Mouse (Mus musculus) hindbrain, embryonic 16.5 days (tissue): ENCODE measurements at regions not wholly inside any gene's neighbourhood (a gene's known extent, or its start where the extent isn't known, plus 50 kb on each side); places are given as distances from the start of the nearest gene placed in this dataset.

Experiments
- ATAC-seq: fragments of 200-750 bp; cut with Nextera tagmentation; 2 replicates; pipeline ENCODE4 v1.8.0; 2017; ENCODE audit warnings: moderate TSS enrichment, moderate library complexity
- H3K27ac ChIP-seq: fragments of 300-500 bp; sonication (generic); 2 replicates; pipeline ENCODE4 v1.5.1; 2014; ENCODE audit warnings: low read depth, mild to moderate bottlenecking, control low read depth, low read length, moderate library complexity
- H3K27me3 ChIP-seq: fragments of 300-500 bp; sonication (generic); replicated peaks from 2 replicates; pipeline ENCODE4 v1.6.1; 2014; ENCODE audit warnings: low read length; ENCODE audit not compliant: control insufficient read depth, insufficient read depth
- H3K36me3 ChIP-seq: fragments of 300-500 bp; sonication (generic); 2 replicates; pipeline ENCODE4 v1.6.1; 2014; ENCODE audit warnings: mild to moderate bottlenecking, low read length, moderate library complexity, mixed read lengths; ENCODE audit not compliant: control insufficient read depth, insufficient read depth
- H3K4me1 ChIP-seq: fragments of 300-500 bp; sonication (generic); 2 replicates; pipeline ENCODE4 v1.6.1; 2014; ENCODE audit warnings: low read depth, low read length; ENCODE audit not compliant: control insufficient read depth, insufficient read depth
- H3K4me2 ChIP-seq: fragments of 300-500 bp; sonication (generic); 2 replicates; pipeline ENCODE4 v1.6.1; 2014; ENCODE audit warnings: mild to moderate bottlenecking, low read length, control low read depth, moderate library complexity
- H3K4me3 ChIP-seq: fragments of 300-500 bp; sonication (generic); 2 replicates; pipeline ENCODE4 v1.5.1; 2014; ENCODE audit warnings: mild to moderate bottlenecking, low read length, control low read depth, moderate library complexity
- H3K9ac ChIP-seq: fragments of 300-500 bp; sonication (generic); 2 replicates; pipeline ENCODE4 v1.6.1; 2014; ENCODE audit warnings: low read depth, mild to moderate bottlenecking, control low read depth, low read length, moderate library complexity
- H3K9me3 ChIP-seq: fragments of 300-500 bp; sonication (generic); 2 replicates; pipeline ENCODE4 v1.6.1; 2014; ENCODE audit warnings: mild to moderate bottlenecking, low read length, moderate library complexity; ENCODE audit not compliant: control insufficient read depth
- WGBS: fragments of 180-500 bp; shearing (Covaris S2); extraction: QIAGEN DNeasy Blood & Tissue Kit; methylation state at CpG from one replicate; pipeline ENCODE4 v1.1.7; 2014; 5-methylcytosine and 5-hydroxymethylcytosine counted together

- Histone ChIP-seq H3K4me2 (no peak overlapping the region), H3K9me3 (no peaks in the 10 kb centered on the region), H3K4me3 (no peak overlapping the region), H3K4me1 (no peaks in the 10 kb centered on the region), H3K27ac (no peak overlapping the region), H3K36me3 (no peaks in the 10 kb centered on the region), H3K27me3 (no peaks in the 10 kb centered on the region), H3K9ac (no peak overlapping the region)
- ATAC-seq: no peak
- 73% methylated on average over 6 of the region's 6 CpGs for WGBS
These were observed 67.5 kb upstream of the Tcf21 start for GRCm38 (mm10) chr10:22887451-22887850.

- H3K4me1 ChIP-seq: no peaks in the 10 kb centered on the region
- no peak overlapping the region for H3K27ac ChIP-seq
- H3K36me3 ChIP-seq: no peaks in the 10 kb centered on the region
- no peak overlapping the region for H3K4me3 ChIP-seq
- 36% methylated on average over 4 of the region's 4 CpGs for WGBS
- H3K9me3 ChIP-seq: no peaks in the 10 kb centered on the region
- ATAC-seq: no peak
- H3K27me3 ChIP-seq: no peaks in the 10 kb centered on the region
- no peak overlapping the region for H3K4me2 ChIP-seq
- no peak overlapping the region for H3K9ac ChIP-seq
These were observed 59.7 kb upstream of the Tcf21 start for GRCm38 (mm10) chr10:22879714-22880113.

- no peak for ATAC-seq
- Histone ChIP-seq H3K4me1 (no peaks in the 10 kb centered on the region), H3K4me3 (no peak overlapping the region), H3K9me3 (no peaks in the 10 kb centered on the region), H3K27me3 (no peaks in the 10 kb centered on the region), H3K4me2 (no peak overlapping the region), H3K9ac (no peak overlapping the region), H3K27ac (no peak overlapping the region), H3K36me3 (no peaks in the 10 kb centered on the region)
- 81% methylated on average over 5 of the region's 5 CpGs for WGBS
These were observed 57.7 kb upstream of the Tcf21 start for GRCm38 (mm10) chr10:22877536-22878130.

GRCm38 (mm10) chr10:22877028-22877427, 57.1 kb upstream of the Tcf21 start:
- no peaks in the 10 kb centered on the region for H3K9me3 ChIP-seq
- ATAC-seq: no peak
- WGBS: 71% methylated on average over 2 of the region's 2 CpGs

GRCm38 (mm10) chr10:22875675-22876074, 55.7 kb upstream of the Tcf21 start:
- no peaks in the 10 kb centered on the region for H3K27me3 ChIP-seq
- 88% methylated on average over 5 of the region's 5 CpGs for WGBS
- no peaks in the 10 kb centered on the region for H3K36me3 ChIP-seq
- no peaks in the 10 kb centered on the region for H3K4me1 ChIP-seq
- H3K27ac ChIP-seq: no peak overlapping the region
- no peak overlapping the region for H3K9ac ChIP-seq
- H3K9me3 ChIP-seq: no peaks in the 10 kb centered on the region
- ATAC-seq: no peak
- H3K4me3 ChIP-seq: no peak overlapping the region
- H3K4me2 ChIP-seq: no peak overlapping the region

More at GRCm38 (mm10) chr10:22877028-22877427, 57.1 kb upstream of the Tcf21 start:
- Histone ChIP-seq H3K4me3 (no peak overlapping the region), H3K4me2 (no peak overlapping the region), H3K27ac (no peak overlapping the region), H3K9ac (no peak overlapping the region), H3K4me1 (no peaks in the 10 kb centered on the region), H3K36me3 (no peaks in the 10 kb centered on the region), H3K27me3 (no peaks in the 10 kb centered on the region)

- no peak for ATAC-seq
- no peaks in the 10 kb centered on the region for H3K4me1 ChIP-seq
- H3K9ac ChIP-seq: no peak overlapping the region
- H3K4me3 ChIP-seq: no peak overlapping the region
- H3K27me3 ChIP-seq: no peaks in the 10 kb centered on the region
- H3K27ac ChIP-seq: no peak overlapping the region
- WGBS: 81% methylated on average over 4 of the region's 4 CpGs
- no peaks in the 10 kb centered on the region for H3K9me3 ChIP-seq
- no peaks in the 10 kb centered on the region for H3K36me3 ChIP-seq
- H3K4me2 ChIP-seq: no peak overlapping the region
These were observed 55.2 kb upstream of the Tcf21 start for GRCm38 (mm10) chr10:22875181-22875580.
